Mouse (Mus musculus): ENCODE results near the gene Aff1. TPM values are rescaled to one million over a fixed set of nuclear protein-coding genes. Genes with fewer than 3 reads are reported as not detected.

Gene Aff1
- polyA plus RNA-seq, 1 experiment = 23.3 TPM

DNA sequence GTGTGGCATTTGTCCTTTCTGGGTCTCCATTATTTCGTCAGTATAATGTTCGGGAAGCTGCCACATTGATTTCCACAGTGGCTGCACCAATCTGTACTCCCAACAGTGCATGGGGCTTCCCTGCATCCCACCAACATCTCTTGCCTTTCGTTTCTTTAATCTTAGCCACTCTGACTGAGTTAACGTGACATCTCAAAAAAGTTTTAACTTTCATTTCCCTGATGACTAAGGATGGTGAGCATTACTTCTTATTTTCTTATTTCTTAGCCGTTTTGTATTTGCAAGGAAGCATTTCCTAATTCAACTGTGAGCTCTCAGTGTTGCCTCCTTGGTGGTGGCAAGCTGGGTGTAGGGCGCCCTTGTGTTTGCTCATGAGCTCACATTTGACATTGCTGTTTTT lies 22.8 kb downstream of the Aff1 start:
- Histone ChIP-seq H3K36me3 (ENCODE audit: control insufficient read depth, insufficient read depth, low read length, poor library complexity, severe bottlenecking) (no peaks in the 10 kb centered on the region), H3K4me3 (ENCODE audit: low read depth, low read length) (no peak overlapping the region), H3K9ac (ENCODE audit: low read depth, poor library complexity, severe bottlenecking) (no peak overlapping the region), H3K9me3 (replicated peaks; ENCODE audit: control insufficient read depth, insufficient read depth, low read length, poor library complexity, severe bottlenecking) (no peaks in the 10 kb centered on the region), H3K27ac (ENCODE audit: insufficient read depth, low read length) (no peak overlapping the region), H3K27me3 (ENCODE audit: control insufficient read depth, insufficient read depth, low read length, poor library complexity, severe bottlenecking) (no peaks in the 10 kb centered on the region), H3K4me1 (ENCODE audit: control insufficient read depth, insufficient read depth, low read length) (peaks cover 2% of the 10 kb centered on the region)
- TF ChIP-seq POLR2A (IDR thresholded peaks at IDR 0.05; ENCODE audit: insufficient read depth, low read length) (no peak), CTCF (IDR thresholded peaks at IDR 0.05; ENCODE audit: low read depth, low read length) (no peak), EP300 (IDR thresholded peaks at IDR 0.05; ENCODE audit: insufficient read depth, low read depth, low read length) (no peak)

DNA sequence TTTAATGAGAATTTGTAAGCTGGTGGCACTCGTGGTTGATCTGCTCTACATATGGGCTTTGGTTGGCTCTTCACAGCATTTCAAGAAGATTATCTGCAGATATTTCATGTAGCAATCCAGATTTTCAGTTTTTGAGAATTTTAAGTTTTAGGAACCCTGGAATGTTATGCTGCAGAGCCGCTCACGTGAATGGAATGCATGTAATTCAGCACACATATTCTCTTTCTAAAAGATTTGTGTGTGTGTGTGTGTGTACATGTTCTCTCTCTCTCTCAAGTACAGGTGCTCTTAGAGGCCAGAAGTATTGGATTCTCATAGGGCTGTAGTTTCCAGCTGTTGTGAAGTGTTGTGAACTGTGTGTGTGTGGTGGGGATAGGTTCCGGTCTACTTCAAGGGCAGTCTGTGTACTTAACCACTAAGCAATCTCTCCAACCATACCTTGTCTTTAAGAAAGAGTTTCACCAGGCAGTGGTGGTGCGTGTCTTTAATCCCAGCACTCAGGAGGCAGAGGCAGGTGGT lies 24.7 kb downstream of the Aff1 start:
- TF ChIP-seq CTCF (IDR thresholded peaks at IDR 0.05; ENCODE audit: low read depth, low read length) (no peak), EP300 (IDR thresholded peaks at IDR 0.05; ENCODE audit: insufficient read depth, low read depth, low read length) (no peak), POLR2A (IDR thresholded peaks at IDR 0.05; ENCODE audit: insufficient read depth, low read length) (no peak)
- Histone ChIP-seq H3K9ac (ENCODE audit: low read depth, poor library complexity, severe bottlenecking) (no peak overlapping the region), H3K27ac (ENCODE audit: insufficient read depth, low read length) (no peak overlapping the region)

DNA sequence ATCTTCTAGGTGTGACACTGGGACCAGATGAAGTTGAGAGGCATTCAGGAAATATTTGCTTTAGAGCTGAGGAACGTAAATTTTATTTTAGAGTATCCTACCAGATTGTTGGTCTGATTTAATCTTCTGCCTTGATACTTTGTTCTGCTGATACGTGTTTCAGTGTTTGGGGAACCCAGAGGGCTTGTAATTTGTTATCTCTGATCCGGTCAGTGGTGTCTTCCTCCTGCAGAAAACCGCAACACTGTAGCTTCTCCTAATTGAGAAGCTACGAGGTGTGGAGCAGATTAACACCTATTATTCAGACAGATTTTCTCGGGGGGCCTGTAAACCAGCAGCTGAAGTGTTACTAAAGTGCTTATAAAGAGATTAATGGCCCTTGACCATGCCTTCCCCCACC lies 27.0 kb downstream of the Aff1 start:
- no peak overlapping the region for H3K4me3 ChIP-seq (ENCODE audit: low read depth, low read length)
- no peaks in the 10 kb centered on the region for H3K36me3 ChIP-seq (ENCODE audit: control insufficient read depth, insufficient read depth, low read length, poor library complexity, severe bottlenecking)
- no peaks in the 10 kb centered on the region for H3K27me3 ChIP-seq (ENCODE audit: control insufficient read depth, insufficient read depth, low read length, poor library complexity, severe bottlenecking)
- H3K9ac ChIP-seq (ENCODE audit: low read depth, poor library complexity, severe bottlenecking) = no peak overlapping the region
- H3K27ac ChIP-seq (ENCODE audit: insufficient read depth, low read length) = no peak overlapping the region
- no peak for TF ChIP-seq POLR2A (IDR thresholded peaks at IDR 0.05; ENCODE audit: insufficient read depth, low read length)
- no peak for TF ChIP-seq CTCF (IDR thresholded peaks at IDR 0.05; ENCODE audit: low read depth, low read length)
- no peaks in the 10 kb centered on the region for H3K9me3 ChIP-seq (replicated peaks; ENCODE audit: control insufficient read depth, insufficient read depth, low read length, poor library complexity, severe bottlenecking)
- peaks cover 2% of the 10 kb centered on the region for H3K4me1 ChIP-seq (ENCODE audit: control insufficient read depth, insufficient read depth, low read length)

More for the DNA sequence above, 24.7 kb downstream of the Aff1 start:
- Histone ChIP-seq H3K4me3 (ENCODE audit: low read depth, low read length) (no peak overlapping the region), H3K4me1 (ENCODE audit: control insufficient read depth, insufficient read depth, low read length) (peaks cover 2% of the 10 kb centered on the region), H3K9me3 (replicated peaks; ENCODE audit: control insufficient read depth, insufficient read depth, low read length, poor library complexity, severe bottlenecking) (no peaks in the 10 kb centered on the region), H3K27me3 (ENCODE audit: control insufficient read depth, insufficient read depth, low read length, poor library complexity, severe bottlenecking) (no peaks in the 10 kb centered on the region), H3K36me3 (ENCODE audit: control insufficient read depth, insufficient read depth, low read length, poor library complexity, severe bottlenecking) (no peaks in the 10 kb centered on the region)

DNA sequence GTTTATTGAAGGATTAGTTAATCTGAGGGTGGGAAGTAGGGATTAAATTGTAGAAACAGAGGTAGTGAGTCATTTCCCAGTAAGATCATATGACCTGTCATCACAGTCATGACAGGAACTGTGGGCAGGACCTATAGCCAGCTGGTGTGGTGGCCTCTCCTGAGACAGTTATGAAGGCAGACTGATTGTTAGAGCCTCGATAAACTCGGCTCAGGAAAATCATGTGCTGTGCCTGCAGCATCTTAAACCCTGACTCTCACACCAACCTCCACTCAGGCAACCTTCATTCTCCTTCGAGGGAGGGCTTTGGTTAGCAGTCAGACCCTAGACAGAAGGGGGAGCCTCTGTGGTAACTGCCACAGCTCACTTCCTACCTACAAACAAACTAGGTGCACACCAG lies 27.7 kb downstream of the Aff1 start:
- Histone ChIP-seq H3K9ac (ENCODE audit: low read depth, poor library complexity, severe bottlenecking) (no peak overlapping the region), H3K27ac (ENCODE audit: insufficient read depth, low read length) (no peak overlapping the region), H3K4me1 (ENCODE audit: control insufficient read depth, insufficient read depth, low read length) (peaks cover 2% of the 10 kb centered on the region), H3K9me3 (replicated peaks; ENCODE audit: control insufficient read depth, insufficient read depth, low read length, poor library complexity, severe bottlenecking) (no peaks in the 10 kb centered on the region), H3K4me3 (ENCODE audit: low read depth, low read length) (no peak overlapping the region), H3K27me3 (ENCODE audit: control insufficient read depth, insufficient read depth, low read length, poor library complexity, severe bottlenecking) (no peaks in the 10 kb centered on the region), H3K36me3 (ENCODE audit: control insufficient read depth, insufficient read depth, low read length, poor library complexity, severe bottlenecking) (no peaks in the 10 kb centered on the region)
- TF ChIP-seq EP300 (IDR thresholded peaks at IDR 0.05; ENCODE audit: insufficient read depth, low read depth, low read length) (no peak), POLR2A (IDR thresholded peaks at IDR 0.05; ENCODE audit: insufficient read depth, low read length) (no peak), CTCF (IDR thresholded peaks at IDR 0.05; ENCODE audit: low read depth, low read length) (no peak)

DNA sequence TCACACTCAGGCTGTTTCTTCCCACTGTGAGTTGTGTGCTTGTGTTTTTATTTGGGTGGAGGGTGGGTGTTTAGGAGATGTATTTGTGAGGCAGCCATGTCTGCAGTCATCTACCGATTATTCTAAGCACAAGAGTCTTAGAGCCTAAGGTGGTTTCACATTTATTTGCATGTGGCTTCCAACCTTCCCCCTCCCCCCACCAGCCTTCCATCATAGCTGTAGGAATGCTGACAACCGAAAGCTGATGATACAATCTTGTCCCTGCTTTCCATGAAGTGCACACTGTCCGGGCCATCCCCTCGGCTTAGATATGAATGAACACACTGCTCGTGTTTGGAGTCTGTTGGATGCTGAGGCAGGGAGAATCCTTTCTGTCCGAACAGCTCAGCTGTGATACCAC lies 28.8 kb downstream of the Aff1 start:
- H3K9me3 ChIP-seq (replicated peaks; ENCODE audit: control insufficient read depth, insufficient read depth, low read length, poor library complexity, severe bottlenecking) = no peaks in the 10 kb centered on the region
- H3K36me3 ChIP-seq (ENCODE audit: control insufficient read depth, insufficient read depth, low read length, poor library complexity, severe bottlenecking) = no peaks in the 10 kb centered on the region
- H3K4me1 ChIP-seq (ENCODE audit: control insufficient read depth, insufficient read depth, low read length) = no peaks in the 10 kb centered on the region
- H3K27ac ChIP-seq (ENCODE audit: insufficient read depth, low read length) = peak overlapping the region; percentile 60
- peak overlapping the region; percentile 37; the same call in 1 of the 2 replicates for H3K9ac ChIP-seq (ENCODE audit: low read depth, poor library complexity, severe bottlenecking)
- H3K4me3 ChIP-seq (ENCODE audit: low read depth, low read length) = no peak overlapping the region
- no peaks in the 10 kb centered on the region for H3K27me3 ChIP-seq (ENCODE audit: control insufficient read depth, insufficient read depth, low read length, poor library complexity, severe bottlenecking)
- TF ChIP-seq EP300 (IDR thresholded peaks at IDR 0.05; ENCODE audit: insufficient read depth, low read depth, low read length) = no peak
- TF ChIP-seq POLR2A (IDR thresholded peaks at IDR 0.05; ENCODE audit: insufficient read depth, low read length) = no peak
- TF ChIP-seq CTCF (IDR thresholded peaks at IDR 0.05; ENCODE audit: low read depth, low read length) = no peak

DNA sequence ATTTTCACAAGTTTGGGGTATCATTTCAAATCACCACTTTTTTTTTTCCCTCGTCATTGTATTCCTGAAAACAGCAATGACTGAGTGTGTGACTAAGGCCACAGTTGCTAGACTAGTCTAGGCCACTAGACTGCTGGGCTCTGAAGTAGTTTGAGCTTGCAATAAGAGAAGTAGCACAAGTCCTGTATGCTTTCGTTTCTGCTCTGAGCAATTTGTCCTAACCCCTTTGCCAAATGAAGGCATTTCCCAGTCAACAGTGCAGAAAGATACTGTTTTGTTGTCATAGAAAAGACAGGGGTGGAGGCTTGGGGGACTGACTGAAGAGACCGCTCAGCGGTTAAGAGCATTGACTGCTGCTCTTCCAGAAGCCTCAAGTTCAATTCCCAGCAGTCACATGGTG lies 29.3 kb downstream of the Aff1 start:
- Histone ChIP-seq H3K27ac (ENCODE audit: insufficient read depth, low read length) (peak overlapping the region; percentile 60), H3K4me1 (ENCODE audit: control insufficient read depth, insufficient read depth, low read length) (peaks cover 3% of the 10 kb centered on the region)
- no peak for TF ChIP-seq EP300 (IDR thresholded peaks at IDR 0.05; ENCODE audit: insufficient read depth, low read depth, low read length)
- no peak for TF ChIP-seq POLR2A (IDR thresholded peaks at IDR 0.05; ENCODE audit: insufficient read depth, low read length)
- no peak for TF ChIP-seq CTCF (IDR thresholded peaks at IDR 0.05; ENCODE audit: low read depth, low read length)

More for the DNA sequence above, 29.3 kb downstream of the Aff1 start:
- Histone ChIP-seq H3K9me3 (replicated peaks; ENCODE audit: control insufficient read depth, insufficient read depth, low read length, poor library complexity, severe bottlenecking) (no peaks in the 10 kb centered on the region), H3K9ac (ENCODE audit: low read depth, poor library complexity, severe bottlenecking) (peak overlapping the region; percentile 37; the same call in 1 of the 2 replicates), H3K4me3 (ENCODE audit: low read depth, low read length) (no peak overlapping the region), H3K27me3 (ENCODE audit: control insufficient read depth, insufficient read depth, low read length, poor library complexity, severe bottlenecking) (no peaks in the 10 kb centered on the region), H3K36me3 (ENCODE audit: control insufficient read depth, insufficient read depth, low read length, poor library complexity, severe bottlenecking) (no peaks in the 10 kb centered on the region)
